Mouse (Mus musculus) ES-Bruce4 (cell line): ENCODE measurements around the gene Nid2.

Experiments used
- EP300 ChIP-seq: IDR thresholded peaks from 2 replicates; pipeline ENCODE4 v1.6.1; 2011; ENCODE audit warnings: low read depth, low read length; ENCODE audit not compliant: insufficient read depth
- POLR2A ChIP-seq: IDR thresholded peaks from one replicate; pipeline ENCODE4 v1.8.1; 2011; ENCODE audit warnings: low read length; ENCODE audit not compliant: insufficient read depth

GRCm38 (mm10) chr14:19785797-19786588, 34.9 kb downstream of the Nid2 start:
- TF ChIP-seq POLR2A (no peak), EP300 (no peak)
